Mouse (Mus musculus): ENCODE results near the gene Olfr427. TPM values are rescaled to one million over a fixed set of nuclear protein-coding genes. Genes with fewer than 3 reads are reported as not detected.

Gene Olfr427
- total RNA-seq, 2 experiments from 2014 or later: not detected

Other genes starting within 250 kb of the Olfr427 start
- gene Ifi211, start 183.8 kb upstream of the Olfr427 start, total RNA-seq (2021): 1 to 10 TPM in 1 of 2 experiments, under 1 TPM in 1; 0.47 to 1.0 TPM
- gene Mndal, start 154.4 kb upstream of the Olfr427 start, total RNA-seq (2021): 10 to 100 TPM; 12.0 to 14.8 TPM
- gene Ifi203, start 154.2 kb upstream of the Olfr427 start, total RNA-seq (2021): 10 to 100 TPM; 10.7 to 12.3 TPM
- gene Ifi202b, start 114.1 kb upstream of the Olfr427 start, total RNA-seq (2021): not detected
- under 1 TPM; 0.45 to 0.69 TPM for gene Ifi205, start 65.1 kb upstream of the Olfr427 start, total RNA-seq (2021)
- gene Olfr433, start 56.2 kb upstream of the Olfr427 start, total RNA-seq (2021): not detected
- not detected for gene Olfr432, start 47.7 kb upstream of the Olfr427 start, total RNA-seq (2021)
- not detected for gene Olfr430, start 30.3 kb upstream of the Olfr427 start, total RNA-seq (2021)
- not detected for gene Olfr429, start 12.6 kb upstream of the Olfr427 start, total RNA-seq (2021)
- not detected for gene Olfr231, start 24.3 kb downstream of the Olfr427 start, total RNA-seq (2021)
- not detected for gene Olfr424, start 34.6 kb downstream of the Olfr427 start, total RNA-seq (2021)
- gene Olfr420, start 58.7 kb downstream of the Olfr427 start, total RNA-seq (2021): not detected
- 10 to 100 TPM in 1 of 2 experiments, 1 to 10 TPM in 1; 9.6 to 10.3 TPM for gene Spta1, start 75.9 kb downstream of the Olfr427 start, total RNA-seq (2021)
- gene Olfr419, start 155.2 kb downstream of the Olfr427 start, total RNA-seq (2021): not detected
- not detected for gene Mptx1, start 233.6 kb downstream of the Olfr427 start, total RNA-seq (2021)

Data from heart, postnatal 10 days (tissue).